Comparison of ENCODE assay signal across 8 mouse cellular contexts in the genomic region with DNA sequence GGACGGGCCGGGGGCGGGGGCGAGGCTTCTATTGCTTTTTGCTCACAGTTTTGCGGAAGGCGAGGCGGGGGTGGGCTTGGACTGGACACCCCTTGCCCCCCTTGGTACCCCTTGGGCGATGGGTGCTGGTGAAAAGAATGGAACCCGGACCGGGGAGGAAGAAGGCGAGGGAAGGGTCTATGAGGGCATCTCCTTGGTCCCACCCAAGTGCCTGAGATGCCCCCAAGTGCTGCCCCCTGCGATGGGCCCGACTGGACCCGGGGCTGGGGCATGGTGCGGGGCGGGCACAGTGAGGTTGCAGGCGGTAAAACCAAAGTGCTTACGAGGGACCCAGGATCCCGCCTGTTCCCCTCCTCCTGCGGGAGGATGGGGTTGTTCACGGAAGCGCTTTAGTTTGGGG. TPM values are rescaled to one million over a fixed set of nuclear protein-coding genes. Genes with fewer than 3 reads are reported as not detected.
DNase-seq lines count a peak whose midpoint lies in the region; ATAC-seq and TF ChIP-seq lines count a peak whose summit lies in the region.

No protein-coding gene starts in this region.

- H3K4me1 ChIP-seq in heart, embryonic 10.5 days, result peaks cover 35% of the 10 kb centered on the region
- H3K4me1 ChIP-seq in embryonic facial prominence, embryonic 10.5 days, result peaks cover 30% of the 10 kb centered on the region
- peaks cover 11% of the 10 kb centered on the region for H3K4me1 ChIP-seq in hindbrain, embryonic 11.5 days (replicated peaks; ENCODE audit: control insufficient read depth, insufficient read depth, low read length)
- H3K4me1 ChIP-seq in liver, postnatal 0 days (ENCODE audit: insufficient read depth), result peaks cover 11% of the 10 kb centered on the region

- no peaks in the 10 kb centered on the region for H3K9me3 ChIP-seq in heart, embryonic 10.5 days
- no peaks in the 10 kb centered on the region for H3K9me3 ChIP-seq in embryonic facial prominence, embryonic 10.5 days
- H3K9me3 ChIP-seq in hindbrain, embryonic 11.5 days (ENCODE audit: control insufficient read depth, low read length), result no peaks in the 10 kb centered on the region
- H3K9me3 ChIP-seq in liver, postnatal 0 days (ENCODE audit: low read length), result no peaks in the 10 kb centered on the region

- no peak for TF ChIP-seq EP300 in liver, postnatal 0 days (IDR thresholded peaks at IDR 0.05; ENCODE audit: low read depth)

- H3K27ac ChIP-seq in heart, embryonic 10.5 days, result peak overlapping the region; percentile 44; the same call in 1 of the 2 replicates
- H3K27ac ChIP-seq in embryonic facial prominence, embryonic 10.5 days (replicated peaks), result 0 out of 2 replicates have a peak overlapping the region, but pooled peaks have one; percentile 69
- H3K27ac ChIP-seq in hindbrain, embryonic 11.5 days (ENCODE audit: low read depth, low read length), result no peak overlapping the region
- H3K27ac ChIP-seq in liver, postnatal 0 days (ENCODE audit: low read depth), result no peak overlapping the region

- H3K9ac ChIP-seq in hindbrain, embryonic 11.5 days (ENCODE audit: low read depth, low read length), result peak overlapping the region; percentile 48; the same call in 1 of the 2 replicates
- no peak overlapping the region for H3K9ac ChIP-seq in liver, postnatal 0 days (replicated peaks)

- H3K27me3 ChIP-seq in heart, embryonic 10.5 days (ENCODE audit: insufficient read depth, poor library complexity, severe bottlenecking), result peaks cover 21% of the 10 kb centered on the region
- H3K27me3 ChIP-seq in embryonic facial prominence, embryonic 10.5 days (replicated peaks; ENCODE audit: low read depth, poor library complexity, severe bottlenecking), result peaks cover 28% of the 10 kb centered on the region
- H3K27me3 ChIP-seq in hindbrain, embryonic 11.5 days (ENCODE audit: control insufficient read depth, insufficient read depth, low read length), result no peaks in the 10 kb centered on the region
- no peaks in the 10 kb centered on the region for H3K27me3 ChIP-seq in liver, postnatal 0 days (ENCODE audit: insufficient read depth, low read length)

- peak overlapping the region; percentile 50 for H3K4me2 ChIP-seq in hindbrain, embryonic 11.5 days (replicated peaks; ENCODE audit: low read depth, low read length)
- H3K4me2 ChIP-seq in liver, postnatal 0 days (ENCODE audit: low read depth, low read length), result peak overlapping the region; percentile 10; the same call in 1 of the 2 replicates

- no peak for TF ChIP-seq CTCF in liver, postnatal 0 days (IDR thresholded peaks at IDR 0.05; ENCODE audit: low read depth)

- intact Hi-C loops in heart, postnatal 36 days (cut with DNase I), result no loop called here

- H3K4me3 ChIP-seq in heart, embryonic 10.5 days, result peak overlapping the region; percentile 57
- H3K4me3 ChIP-seq in embryonic facial prominence, embryonic 10.5 days, result peak overlapping the region; percentile 52
- H3K4me3 ChIP-seq in hindbrain, embryonic 11.5 days (ENCODE audit: low read depth, low read length), result peak overlapping the region; percentile 23
- no peak overlapping the region for H3K4me3 ChIP-seq in liver, postnatal 0 days (ENCODE audit: low read depth, low read length)

- DNase-seq in heart, embryonic 10.5 days (ENCODE audit: low spot score), result no peak
- no peak for DNase-seq in heart, postnatal 36 days
- no peak for DNase-seq in embryonic facial prominence, embryonic 10.5 days (ENCODE audit: low spot score)
- no peak for DNase-seq in hindbrain, embryonic 11.5 days (ENCODE audit: low spot score)
- DNase-seq in liver, postnatal 0 days, result no peak
- no peak for DNase-seq in layer of hippocampus, postnatal 10 days (ENCODE audit: low spot score in 2 of 2)
- no peak for DNase-seq in embryo, embryonic 10.5 days (ENCODE audit: low spot score)
- DNase-seq in thymus, postnatal 10 days (ENCODE audit: low spot score in 2 of 2), result no peak

- 37% methylated on average over 21 of the region's 22 CpGs for WGBS in heart, embryonic 10.5 days
- 34% methylated on average over 22 of the region's 22 CpGs for whole genome bisulfite sequencing in embryonic facial prominence, embryonic 10.5 days
- WGBS in hindbrain, embryonic 11.5 days, result 21% methylated on average over 21 of the region's 22 CpGs
- WGBS in liver, postnatal 0 days (ENCODE audit: insufficient replicate concordance), result 77% methylated on average over 22 of the region's 22 CpGs

- peaks cover 34% of the 10 kb centered on the region for H3K36me3 ChIP-seq in heart, embryonic 10.5 days
- peaks cover 52% of the 10 kb centered on the region for H3K36me3 ChIP-seq in embryonic facial prominence, embryonic 10.5 days (replicated peaks)
- no peaks in the 10 kb centered on the region for H3K36me3 ChIP-seq in hindbrain, embryonic 11.5 days (ENCODE audit: control insufficient read depth, insufficient read depth, low read length)
- H3K36me3 ChIP-seq in liver, postnatal 0 days (replicated peaks; ENCODE audit: insufficient read depth, low read length), result peaks cover 14% of the 10 kb centered on the region

- ATAC-seq in hindbrain, embryonic 11.5 days (ENCODE audit: low FRiP score), result no peak
- no peak for ATAC-seq in liver, postnatal 0 days

RNA-seq across cellular contexts. Expression of a gene that starts 3.8 kb away (rescaled TPM):
- 0.35 TPM in 1 of 2 replicates, not detected in the other for polyA plus RNA-seq in heart, embryonic 10.5 days (2016; fragmentation: Nextera tagmentation; extraction: Ambion mirVana)
- total RNA-seq in heart, postnatal 36 days (2021), result not detected
- 0.16 and 0.29 TPM in 2 replicates for polyA plus RNA-seq in embryonic facial prominence, embryonic 10.5 days (2016; fragmentation: Nextera tagmentation; extraction: Ambion mirVana)
- 0.11 and 0.34 TPM in 2 replicates for polyA plus RNA-seq in hindbrain, embryonic 11.5 days (2014; fragmentation: Nextera tagmentation; extraction: Ambion mirVana)
- 1.1 and 1.8 TPM in 2 replicates for polyA plus RNA-seq in liver, postnatal 0 days (2015; fragmentation: Nextera tagmentation; extraction: Ambion mirVana)
- 1 to 10 TPM in 1 of 2 experiments, under 1 TPM in 1; 0.89 to 1.0 TPM for total RNA-seq in layer of hippocampus, postnatal 10 days (2021)

RNA-seq across cellular contexts. Expression of a gene that starts 25.7 kb away (rescaled TPM):
- 8.9 and 15.8 TPM in 2 replicates for polyA plus RNA-seq in heart, embryonic 10.5 days (2016; fragmentation: Nextera tagmentation; extraction: Ambion mirVana)
- 10 to 100 TPM; 12.9 to 13.0 TPM for total RNA-seq in heart, postnatal 36 days (2021)
- 22.1 and 22.7 TPM in 2 replicates for polyA plus RNA-seq in embryonic facial prominence, embryonic 10.5 days (2016; fragmentation: Nextera tagmentation; extraction: Ambion mirVana)
- 19.7 and 22.2 TPM in 2 replicates for polyA plus RNA-seq in hindbrain, embryonic 11.5 days (2014; fragmentation: Nextera tagmentation; extraction: Ambion mirVana)
- 10.1 TPM in 2 replicates for polyA plus RNA-seq in liver, postnatal 0 days (2015; fragmentation: Nextera tagmentation; extraction: Ambion mirVana)
- 10 to 100 TPM; 36.5 to 45.0 TPM for total RNA-seq in layer of hippocampus, postnatal 10 days (2021)

RNA-seq across cellular contexts. Expression of a gene that starts 41.7 kb away (rescaled TPM):
- polyA plus RNA-seq in heart, embryonic 10.5 days (2016; fragmentation: Nextera tagmentation; extraction: Ambion mirVana), result 220 and 264 TPM in 2 replicates
- total RNA-seq in heart, postnatal 36 days (2021), result 10 to 100 TPM; 56.6 to 56.9 TPM
- polyA plus RNA-seq in embryonic facial prominence, embryonic 10.5 days (2016; fragmentation: Nextera tagmentation; extraction: Ambion mirVana), result 281 and 285 TPM in 2 replicates
- 310 and 313 TPM in 2 replicates for polyA plus RNA-seq in hindbrain, embryonic 11.5 days (2014; fragmentation: Nextera tagmentation; extraction: Ambion mirVana)
- polyA plus RNA-seq in liver, postnatal 0 days (2015; fragmentation: Nextera tagmentation; extraction: Ambion mirVana), result 110 and 121 TPM in 2 replicates
- total RNA-seq in layer of hippocampus, postnatal 10 days (2021), result 100 to 1,000 TPM; 111 to 112 TPM

RNA-seq across cellular contexts. Expression of a gene that starts 52.4 kb away (rescaled TPM):
- polyA plus RNA-seq in heart, embryonic 10.5 days (2016; fragmentation: Nextera tagmentation; extraction: Ambion mirVana), result 60.6 and 98.7 TPM in 2 replicates
- 10 to 100 TPM; 46.1 to 47.1 TPM for total RNA-seq in heart, postnatal 36 days (2021)
- 29.5 and 29.7 TPM in 2 replicates for polyA plus RNA-seq in embryonic facial prominence, embryonic 10.5 days (2016; fragmentation: Nextera tagmentation; extraction: Ambion mirVana)
- 16.4 and 20.0 TPM in 2 replicates for polyA plus RNA-seq in hindbrain, embryonic 11.5 days (2014; fragmentation: Nextera tagmentation; extraction: Ambion mirVana)
- 15.6 and 16.0 TPM in 2 replicates for polyA plus RNA-seq in liver, postnatal 0 days (2015; fragmentation: Nextera tagmentation; extraction: Ambion mirVana)
- 1 to 10 TPM; 6.7 to 7.5 TPM for total RNA-seq in layer of hippocampus, postnatal 10 days (2021)

RNA-seq across cellular contexts. Expression of a gene that starts 56.0 kb away (rescaled TPM):
- 15.2 and 19.4 TPM in 2 replicates for polyA plus RNA-seq in heart, embryonic 10.5 days (2016; fragmentation: Nextera tagmentation; extraction: Ambion mirVana)
- under 1 TPM; 0.67 to 0.73 TPM for total RNA-seq in heart, postnatal 36 days (2021)
- polyA plus RNA-seq in embryonic facial prominence, embryonic 10.5 days (2016; fragmentation: Nextera tagmentation; extraction: Ambion mirVana), result 4.7 and 5.9 TPM in 2 replicates
- polyA plus RNA-seq in hindbrain, embryonic 11.5 days (2014; fragmentation: Nextera tagmentation; extraction: Ambion mirVana), result 4.7 and 5.0 TPM in 2 replicates
- 85.8 and 89.1 TPM in 2 replicates for polyA plus RNA-seq in liver, postnatal 0 days (2015; fragmentation: Nextera tagmentation; extraction: Ambion mirVana)
- total RNA-seq in layer of hippocampus, postnatal 10 days (2021), result under 1 TPM in 1 of 2 experiments, not detected in 1; 0.39 TPM

Comparison
In these comparisons a context has a peak if more than half of its experiments do, and no peak if none do; other contexts are left out.
1. H3K27ac ChIP-seq: peak in heart, embryonic 10.5 days (single experiment) and embryonic facial prominence, embryonic 10.5 days (single experiment); none in hindbrain, embryonic 11.5 days (single experiment) and liver, postnatal 0 days (single experiment).